Mouse (Mus musculus) cortical plate, adult 2 months (tissue): Measurements from ENCODE around the gene Anxa10. TPM values are rescaled to one million over a fixed set of nuclear protein-coding genes. Genes with fewer than 3 reads are reported as not detected.

Source experiments
- H3K27ac ChIP-seq: fragments of 200-500 bp; 2 replicates; pipeline ENCODE4 v1.5.1; 2012; ENCODE audit warnings: low read length, control low read depth, inconsistent platforms; ENCODE audit not compliant: insufficient read depth
- H3K4me1 ChIP-seq: fragments of 200-500 bp; 2 replicates; pipeline ENCODE4 v1.6.1; 2011; ENCODE audit warnings: low read length; ENCODE audit not compliant: control insufficient read depth, insufficient read depth
- H3K4me3 ChIP-seq: fragments of 200-500 bp; 2 replicates; pipeline ENCODE4 v1.5.1; 2011; ENCODE audit warnings: mild to moderate bottlenecking, low read length, control low read depth; ENCODE audit not compliant: insufficient read depth
- CTCF ChIP-seq: fragments of 200-500 bp; IDR thresholded peaks from 2 replicates; pipeline ENCODE4 v1.5.1; 2011; ENCODE audit warnings: mild to moderate bottlenecking, control low read depth, low read length; ENCODE audit not compliant: insufficient read depth; ENCODE audit errors: extremely low read depth
- POLR2A ChIP-seq: fragments of 200-500 bp; IDR thresholded peaks from 2 replicates; pipeline ENCODE4 v1.6.1; 2011; ENCODE audit warnings: mild to moderate bottlenecking, low read length, control low read depth; ENCODE audit not compliant: insufficient read depth; ENCODE audit errors: extremely low read depth
- polyA plus RNA-seq: library from polyadenylated mRNA; depleted of rRNA; stranded (reverse); fragments of >200 nt; gene quantifications from 2 replicates; pipeline ENCODE4 v1.2.3, GENCODE M21; 2012; rRNA removed

Anxa10 gene
- polyA plus RNA-seq = 0.27 TPM in 1 of 2 replicates, not detected in the other

- H3K4me3 ChIP-seq = no peak within 1 kb of the TSS
- no peaks in the 10 kb centered on the region for H3K4me1 ChIP-seq
- TF ChIP-seq POLR2A (no peak), CTCF (no peak)
- H3K27ac ChIP-seq = no peak within 1 kb of the TSS
These were observed at the start of gene Anxa10 for GRCm38 (mm10) chr8:62123098-62123497. Gene Anxa10 (minus strand): TSS chr8:62123150.

GRCm38 (mm10) chr8:62132662-62133366 is 9.9 kb upstream of the Anxa10 start:
- Histone ChIP-seq H3K4me1 (no peaks in the 10 kb centered on the region), H3K27ac (no peak overlapping the region), H3K4me3 (no peak overlapping the region)
- TF ChIP-seq POLR2A (no peak), CTCF (no peak)

GRCm38 (mm10) chr8:62097213-62097612 is 25.7 kb downstream of the Anxa10 start:
- TF ChIP-seq POLR2A = no peak
- TF ChIP-seq CTCF = no peak
- H3K4me3 ChIP-seq = no peak overlapping the region

GRCm38 (mm10) chr8:62081804-62082203 is 41.1 kb downstream of the Anxa10 start:
- H3K4me1 ChIP-seq = no peaks in the 10 kb centered on the region
- no peak overlapping the region for H3K27ac ChIP-seq
- no peak overlapping the region for H3K4me3 ChIP-seq
- TF ChIP-seq CTCF = no peak

More at GRCm38 (mm10) chr8:62097213-62097612, 25.7 kb downstream of the Anxa10 start:
- Histone ChIP-seq H3K27ac (no peak overlapping the region), H3K4me1 (no peaks in the 10 kb centered on the region)

- H3K4me3 ChIP-seq = no peak overlapping the region
- no peak for TF ChIP-seq POLR2A
- no peak for TF ChIP-seq CTCF
- no peaks in the 10 kb centered on the region for H3K4me1 ChIP-seq
- H3K27ac ChIP-seq = no peak overlapping the region
These were observed 42.7 kb downstream of the Anxa10 start for GRCm38 (mm10) chr8:62080195-62080802.

- no peak for TF ChIP-seq CTCF
- TF ChIP-seq POLR2A = no peak
- no peak overlapping the region for H3K27ac ChIP-seq
- no peaks in the 10 kb centered on the region for H3K4me1 ChIP-seq
- H3K4me3 ChIP-seq = no peak overlapping the region
These were observed 54.6 kb downstream of the Anxa10 start for GRCm38 (mm10) chr8:62068305-62068704.

- TF ChIP-seq POLR2A (no peak), CTCF (peak; percentile 18; the same call in 1 of the 2 replicates)
- no peak overlapping the region for H3K27ac ChIP-seq
- no peak overlapping the region for H3K4me3 ChIP-seq
- H3K4me1 ChIP-seq = no peaks in the 10 kb centered on the region
These were observed 62.6 kb downstream of the Anxa10 start for GRCm38 (mm10) chr8:62060357-62060756.

GRCm38 (mm10) chr8:62046809-62047208 is 76.1 kb downstream of the Anxa10 start:
- no peak overlapping the region for H3K4me3 ChIP-seq
- H3K4me1 ChIP-seq = no peaks in the 10 kb centered on the region
- no peak overlapping the region for H3K27ac ChIP-seq
- TF ChIP-seq POLR2A (no peak), CTCF (no peak; the same call in 1 of the 2 replicates)

GRCm38 (mm10) chr8:62034351-62034750 is 88.6 kb downstream of the Anxa10 start:
- TF ChIP-seq POLR2A (no peak), CTCF (no peak)
- no peak overlapping the region for H3K4me3 ChIP-seq
- no peaks in the 10 kb centered on the region for H3K4me1 ChIP-seq
- H3K27ac ChIP-seq = no peak overlapping the region

- no peaks in the 10 kb centered on the region for H3K4me1 ChIP-seq
- H3K27ac ChIP-seq = no peak overlapping the region
- no peak overlapping the region for H3K4me3 ChIP-seq
- TF ChIP-seq POLR2A = no peak
- TF ChIP-seq CTCF = no peak
These were observed 108.4 kb downstream of the Anxa10 start for GRCm38 (mm10) chr8:62014582-62014981.

GRCm38 (mm10) chr8:62014166-62014565 is 108.8 kb downstream of the Anxa10 start:
- H3K4me1 ChIP-seq = no peaks in the 10 kb centered on the region
- TF ChIP-seq CTCF (no peak), POLR2A (no peak)
- H3K4me3 ChIP-seq = no peak overlapping the region
- H3K27ac ChIP-seq = no peak overlapping the region

Other genes with a start within 250 kb of the Anxa10 start
- 3.5 TPM in 2 replicates for gene Palld, start 220.5 kb downstream of the Anxa10 start, polyA plus RNA-seq
- 0.40 and 0.71 TPM in 2 replicates for gene Ddx60, start 195.1 kb downstream of the Anxa10 start, polyA plus RNA-seq